Mouse (Mus musculus): ENCODE results near the gene Gm9112. TPM values are rescaled to one million over a fixed set of nuclear protein-coding genes. Genes with fewer than 3 reads are reported as not detected.
A peak's percentile ranks its signal among the peaks of the same experiment; 100 is the strongest.
"Not testable (repeated sequence)": the region's sequence is repeated elsewhere in the genome, so short reads cannot be mapped to it uniquely, and the experiment has no call there.

The Gm9112 gene
- not detected in 2 replicates for total RNA-seq (2021)
- long read RNA-seq, experiment 1, result 0 reads
- long read RNA-seq, experiment 2, result 0 reads

GRCm38 (mm10) chrX:102707535-102707934, at the start of gene Gm9112, which contains the start of gene Dmrtc1b:
Gene Gm9112 (minus strand): TSS chrX:102707635.
Gene Dmrtc1b (plus strand): TSS chrX:102707865.
- not testable (repeated sequence) for DNase-seq

GRCm38 (mm10) chrX:102724226-102724625, 16.8 kb upstream of the Gm9112 start:
- DNase-seq, result not testable (repeated sequence)

GRCm38 (mm10) chrX:102700636-102701035, 6.8 kb downstream of the Gm9112 start:
- DNase-seq, result peak; percentile 55

- DNase-seq, result peak; percentile 39
Measured at GRCm38 (mm10) chrX:102689252-102689651, 18.2 kb downstream of the Gm9112 start.

GRCm38 (mm10) chrX:102686872-102687271, 20.6 kb downstream of the Gm9112 start, which contains the start of gene Gm3880:
Gene Gm3880 (minus strand): TSS chrX:102686972.
- DNase-seq, result not testable (repeated sequence)

GRCm38 (mm10) chrX:102684706-102685105, 22.7 kb downstream of the Gm9112 start:
- DNase-seq, result not testable (repeated sequence)

- no peak for DNase-seq
Measured at GRCm38 (mm10) chrX:102666641-102667040, 40.8 kb downstream of the Gm9112 start.

- peak; percentile 41 for DNase-seq
Measured at GRCm38 (mm10) chrX:102660712-102661111, 46.7 kb downstream of the Gm9112 start.

Other genes starting within 250 kb of the Gm9112 start
- 8.7 and 10.0 TPM in 2 replicates for gene Hdac8, start 202.3 kb downstream of the Gm9112 start, total RNA-seq (2021)
- gene Phka1, start 63.4 kb downstream of the Gm9112 start, total RNA-seq (2021), result 12.0 and 13.0 TPM in 2 replicates
- not detected in 2 replicates for gene Gm3880, start 20.7 kb downstream of the Gm9112 start, total RNA-seq (2021)
- gene Dmrtc1b, start 230 bp upstream of the Gm9112 start, total RNA-seq (2021), result not detected in 2 replicates
- gene Dmrtc1c1, start 95.3 kb upstream of the Gm9112 start, total RNA-seq (2021), result not detected in 2 replicates
- not detected in 2 replicates for gene Dmrtc1c2, start 147.0 kb upstream of the Gm9112 start, total RNA-seq (2021)
- gene 1700031F05Rik, start 160.3 kb upstream of the Gm9112 start, total RNA-seq (2021), result not detected in 2 replicates
- 0.33 TPM in 1 of 2 replicates, not detected in the other for gene Dmrtc1a, start 201.1 kb upstream of the Gm9112 start, total RNA-seq (2021)
- not detected in 2 replicates for gene 1700011M02Rik, start 201.3 kb upstream of the Gm9112 start, total RNA-seq (2021)
- gene 1700018G05Rik, start 220.7 kb upstream of the Gm9112 start, total RNA-seq (2021), result not detected in 2 replicates

All from adrenal gland, postnatal 14 days (tissue).